Mouse (Mus musculus) C2C12 (cell line): Measurements from ENCODE around the gene Ccdc33.

ENCODE experiments used
- CEBPB ChIP-seq: IDR thresholded peaks from one replicate; pipeline ENCODE4 v1.6.1; 2011; ENCODE audit warnings: low read depth, mild to moderate bottlenecking, control low read depth, moderate library complexity
- CTCF ChIP-seq: IDR thresholded peaks from one replicate; pipeline ENCODE4 v1.5.1; 2011; ENCODE audit not compliant: control insufficient read depth, insufficient read depth, insufficient read length

DNA sequence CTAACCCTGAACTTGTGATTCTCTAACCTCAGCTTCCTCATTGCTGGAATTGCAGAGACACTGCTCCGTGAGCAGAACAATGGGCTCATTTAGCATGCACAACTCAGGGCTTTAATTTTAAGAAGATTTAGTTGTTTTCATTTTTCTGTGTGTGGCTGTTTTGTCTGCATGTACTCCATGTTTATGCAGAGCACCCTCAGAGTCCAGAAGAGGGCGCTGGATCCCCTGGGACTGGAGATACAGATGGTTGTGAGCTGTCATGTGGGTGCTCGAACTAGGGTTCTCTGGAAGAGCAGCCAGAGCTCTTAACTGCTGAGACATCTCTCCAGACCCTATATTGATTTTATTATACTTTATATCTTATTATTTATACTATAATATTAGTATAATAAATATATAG, 109.0 kb downstream of the Ccdc33 start:
- TF ChIP-seq CEBPB = no peak
- no peak for TF ChIP-seq CTCF
